Mouse (Mus musculus): ENCODE results near the gene Ap1g2.

Gene Ap1g2

DNA sequence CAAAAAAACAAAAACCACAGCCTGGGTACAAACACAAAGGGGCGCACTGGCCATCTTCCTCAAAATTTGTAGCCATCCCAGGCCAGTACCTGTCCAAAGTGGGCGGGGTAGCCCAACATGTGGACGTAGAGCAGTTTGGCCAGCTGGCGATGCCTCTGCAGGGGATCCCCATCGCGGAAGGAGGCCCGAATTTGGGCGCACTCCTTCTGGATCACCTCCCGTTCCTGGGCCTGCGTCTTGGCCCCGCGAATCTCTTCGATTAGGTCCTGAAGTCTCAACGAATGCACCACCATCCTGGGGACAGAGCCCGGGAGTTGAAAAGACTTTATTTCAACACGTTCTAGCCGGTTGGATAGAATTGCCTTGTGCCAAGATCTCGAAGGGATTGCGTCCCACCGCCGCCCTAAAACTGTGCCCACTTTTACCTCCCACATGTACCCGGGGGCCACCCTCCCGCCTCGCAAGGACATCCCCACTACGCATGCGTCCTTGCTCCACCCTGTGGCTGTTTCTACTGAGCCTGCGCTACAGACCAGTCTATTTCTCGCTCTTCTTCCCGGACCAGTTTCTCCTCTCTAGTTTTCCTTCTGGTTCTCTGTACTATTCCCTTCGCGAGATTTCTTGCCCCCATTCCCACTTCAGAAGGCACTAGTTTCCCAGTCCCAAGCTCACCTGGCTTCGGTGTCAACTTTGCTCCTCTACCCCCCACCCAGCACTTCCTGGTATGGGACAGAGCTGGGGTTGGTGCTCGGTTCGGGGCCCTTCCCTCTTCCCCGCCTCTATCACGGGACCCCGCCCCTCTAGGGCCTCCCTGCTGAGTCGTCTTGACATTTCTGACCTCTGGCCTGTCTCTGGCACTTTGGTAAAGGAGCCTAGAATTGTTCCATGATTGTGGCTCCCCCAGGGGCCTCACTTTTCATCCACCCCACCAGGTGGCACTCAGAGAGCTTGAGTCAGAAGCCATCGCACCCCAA is at the start of gene Ap1g2:
Gene Ap1g2 (minus strand): TSS at position 758 of the 974 bp plus-strand sequence.
- peak; percentile 71 for DNase-seq (ENCODE audit: extremely low read depth, low read depth)

DNA sequence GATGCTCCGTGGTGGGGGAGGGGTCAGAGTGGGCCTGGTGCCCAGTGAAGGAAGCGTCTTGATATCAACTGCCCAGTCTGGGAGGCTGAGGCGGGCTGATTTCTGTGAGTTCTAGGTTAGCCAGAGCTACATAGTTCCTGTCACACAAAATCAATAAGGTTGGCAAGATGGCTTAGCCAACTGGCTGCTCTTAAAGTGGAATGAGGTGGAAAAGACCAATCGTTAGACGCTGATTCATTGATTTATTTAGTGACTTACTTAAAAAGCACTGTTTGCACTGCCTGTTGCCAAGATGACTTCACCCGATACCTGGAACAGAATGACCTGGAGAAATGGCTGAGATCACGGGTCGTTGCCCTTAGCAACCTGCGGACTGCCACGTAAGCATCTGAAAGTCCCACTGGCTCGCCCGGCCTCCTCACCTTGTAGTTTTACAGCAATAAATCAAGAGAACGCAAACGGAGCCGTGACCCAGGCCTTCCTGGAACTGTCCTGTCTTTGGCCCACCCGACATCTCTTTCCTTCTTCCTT is 46.6 kb upstream of the Ap1g2 start:
- no peak for DNase-seq (ENCODE audit: extremely low read depth, low read depth)

DNA sequence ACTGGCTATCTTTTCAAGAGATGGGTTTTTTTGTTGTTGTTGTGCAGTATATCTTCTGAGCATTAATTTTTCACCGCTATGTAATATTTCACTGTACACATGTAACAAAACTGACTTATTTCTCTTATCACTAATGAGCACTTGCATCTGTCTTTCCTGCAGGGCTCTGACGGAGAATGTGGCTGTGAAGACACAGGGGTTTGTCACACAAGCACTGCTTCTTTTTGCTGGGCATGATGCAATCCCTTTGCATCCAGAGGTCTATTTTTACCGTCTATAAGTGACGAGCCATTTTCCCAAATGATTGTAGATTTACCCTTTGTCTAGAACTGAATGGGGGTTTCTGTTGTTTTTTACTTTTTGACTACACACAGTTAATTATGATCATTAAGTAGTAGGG is 45.8 kb upstream of the Ap1g2 start:
- DNase-seq (ENCODE audit: extremely low read depth, low read depth) = peak; percentile 14

DNA sequence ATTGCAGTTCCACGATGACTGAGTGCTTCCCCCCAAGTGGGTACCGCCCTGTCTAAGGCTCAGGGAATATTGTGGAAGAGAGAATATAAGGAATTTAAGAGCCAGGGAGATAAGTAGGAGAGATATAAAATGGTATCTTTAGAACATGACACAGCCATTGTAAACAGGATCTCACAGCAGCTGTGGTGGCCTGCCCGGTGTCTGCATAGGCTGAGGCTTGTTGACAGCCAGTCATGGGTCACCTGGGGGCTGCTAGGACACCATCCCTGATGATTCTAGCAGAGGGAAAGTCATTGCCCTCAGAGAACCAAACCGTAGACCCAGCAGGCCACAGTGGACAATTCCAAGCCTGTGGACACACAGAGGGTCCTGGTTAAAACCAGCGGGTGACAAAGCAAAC is 44.6 kb upstream of the Ap1g2 start:
- no peak for DNase-seq (ENCODE audit: extremely low read depth, low read depth)

DNA sequence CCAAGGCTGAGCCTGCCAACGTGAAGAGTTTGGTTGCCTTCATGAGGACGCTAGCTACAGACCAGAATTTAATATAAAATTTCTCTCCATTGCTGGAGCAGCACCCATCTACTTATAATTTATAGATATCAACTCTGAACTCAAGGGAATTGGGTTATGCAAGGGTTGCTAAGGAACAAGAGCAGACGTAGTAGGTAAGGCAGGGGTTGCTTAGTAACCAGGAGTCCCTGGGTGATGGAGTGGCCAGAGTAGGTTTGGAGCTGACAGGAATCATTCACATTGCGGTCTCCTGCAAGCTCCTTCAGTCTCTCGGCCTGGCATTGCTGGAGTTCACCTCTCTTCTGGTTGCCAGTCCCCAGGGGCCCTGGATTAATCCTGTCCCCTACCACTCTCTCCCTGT is 42.6 kb upstream of the Ap1g2 start:
- no peak for DNase-seq (ENCODE audit: extremely low read depth, low read depth)

DNA sequence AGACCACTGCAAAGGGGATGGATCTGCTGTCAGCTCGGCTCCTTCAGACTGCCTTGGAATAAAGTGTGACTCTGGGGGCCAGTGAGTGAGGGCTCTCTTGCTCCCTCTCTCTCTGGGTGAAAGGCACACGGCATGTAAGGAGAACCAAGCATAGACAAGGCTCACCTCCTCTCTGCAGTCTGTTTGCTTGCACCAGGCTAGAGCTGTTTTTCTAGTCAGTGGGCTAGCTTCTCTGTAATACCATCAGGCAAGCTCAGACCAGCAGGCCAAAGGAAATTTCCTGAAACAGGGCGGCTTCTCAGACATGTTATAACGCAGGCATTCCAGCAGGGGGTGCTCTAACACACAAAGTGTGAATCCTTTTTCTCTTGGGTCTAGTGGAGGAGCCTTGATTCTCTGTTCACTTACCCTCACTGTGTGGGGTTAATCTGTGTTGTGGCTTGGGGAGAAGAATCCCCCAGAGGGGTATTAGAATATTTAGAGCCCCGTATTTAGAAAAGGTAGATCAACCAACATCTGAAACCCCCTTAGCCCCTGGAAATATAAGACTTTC is 42.0 kb upstream of the Ap1g2 start:
- DNase-seq (ENCODE audit: extremely low read depth, low read depth) = peak; percentile 21

DNA sequence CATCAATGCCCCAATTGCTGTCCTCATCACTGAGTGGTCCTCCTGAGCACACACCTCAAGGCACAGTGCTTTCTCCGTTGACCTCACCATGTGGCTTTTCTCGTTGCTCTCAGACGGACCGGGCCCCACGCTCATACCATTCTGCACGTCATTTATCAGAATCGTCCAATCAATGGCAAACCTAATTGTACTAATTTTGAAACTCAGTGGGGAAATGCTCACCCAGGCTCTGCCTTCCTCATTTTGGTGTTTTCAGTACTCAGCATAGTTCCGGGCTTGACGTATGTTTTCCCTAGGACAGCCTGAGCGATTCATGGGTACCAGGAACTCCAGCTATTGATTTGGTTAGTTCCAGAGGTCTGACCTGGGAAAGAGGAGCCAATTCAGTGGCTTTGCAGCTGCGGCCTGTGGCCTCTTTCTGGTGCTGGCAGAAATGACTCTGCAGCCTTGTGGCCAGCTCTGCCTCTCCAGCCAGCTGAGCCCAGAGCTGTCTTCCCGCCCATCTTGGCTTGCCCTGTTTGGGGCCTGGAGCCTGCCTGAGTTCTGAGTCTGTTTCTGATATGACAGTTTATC is 40.5 kb upstream of the Ap1g2 start:
- no peak for DNase-seq (ENCODE audit: extremely low read depth, low read depth)

DNA sequence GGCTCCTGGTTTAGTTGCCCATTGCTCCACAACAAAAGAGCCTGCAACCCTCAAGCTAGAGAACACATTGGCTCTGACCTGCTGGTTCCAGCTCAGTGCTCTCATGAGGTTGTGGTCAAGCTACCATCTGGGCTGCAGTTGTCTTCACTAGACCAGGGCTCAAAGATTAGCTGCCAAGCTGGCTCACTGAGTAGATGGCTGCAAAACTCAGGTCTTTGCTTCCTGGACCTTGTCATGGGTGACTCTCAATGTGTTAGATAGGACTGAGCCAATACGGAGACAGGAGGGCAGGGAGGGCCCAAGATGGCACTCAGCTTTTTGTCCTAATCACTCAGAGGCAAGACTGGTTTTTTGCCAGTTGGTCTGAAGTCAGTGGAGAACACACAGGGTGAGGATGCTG is 39.9 kb upstream of the Ap1g2 start:
- DNase-seq (ENCODE audit: extremely low read depth, low read depth) = no peak

DNA sequence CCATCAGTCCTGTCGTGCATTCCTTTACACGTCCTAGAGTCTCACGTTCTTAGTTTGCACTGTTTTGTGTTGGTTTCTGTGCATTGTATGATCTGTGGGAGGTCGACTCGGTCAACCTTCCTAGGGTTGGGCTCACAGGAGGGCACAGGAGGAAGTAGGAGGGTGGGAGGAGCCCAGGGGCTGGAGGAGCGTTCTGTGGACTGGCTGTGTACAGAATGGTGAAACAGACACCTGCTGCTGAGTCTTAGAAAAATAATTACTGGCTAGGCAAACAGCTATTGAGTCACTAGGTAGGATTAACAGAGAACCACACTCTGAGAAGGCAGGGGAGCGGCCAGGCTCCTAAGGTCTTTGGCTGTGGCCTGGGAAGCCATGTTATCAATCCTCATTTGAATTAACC is 32.9 kb upstream of the Ap1g2 start:
- DNase-seq (ENCODE audit: extremely low read depth, low read depth) = no peak

DNA sequence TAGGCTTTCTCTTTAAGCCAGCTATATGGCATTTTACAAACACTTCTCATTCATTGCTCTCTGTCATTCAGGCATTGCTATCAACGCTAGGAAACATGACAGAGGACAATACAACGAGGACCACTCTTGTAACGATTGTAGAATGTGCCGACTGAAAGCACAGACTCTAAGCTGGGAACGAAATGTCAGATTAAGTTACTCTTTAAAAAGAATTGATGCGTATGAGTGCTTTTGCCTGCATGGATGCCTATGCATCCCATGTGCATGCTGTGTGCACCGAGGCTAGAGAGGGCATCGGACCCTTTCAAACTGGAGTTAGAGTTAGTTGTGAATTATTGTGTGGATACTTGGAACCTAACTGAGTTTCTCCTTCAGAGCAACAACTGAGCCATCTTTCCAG is 29.3 kb upstream of the Ap1g2 start:
- DNase-seq (ENCODE audit: extremely low read depth, low read depth) = no peak

DNA sequence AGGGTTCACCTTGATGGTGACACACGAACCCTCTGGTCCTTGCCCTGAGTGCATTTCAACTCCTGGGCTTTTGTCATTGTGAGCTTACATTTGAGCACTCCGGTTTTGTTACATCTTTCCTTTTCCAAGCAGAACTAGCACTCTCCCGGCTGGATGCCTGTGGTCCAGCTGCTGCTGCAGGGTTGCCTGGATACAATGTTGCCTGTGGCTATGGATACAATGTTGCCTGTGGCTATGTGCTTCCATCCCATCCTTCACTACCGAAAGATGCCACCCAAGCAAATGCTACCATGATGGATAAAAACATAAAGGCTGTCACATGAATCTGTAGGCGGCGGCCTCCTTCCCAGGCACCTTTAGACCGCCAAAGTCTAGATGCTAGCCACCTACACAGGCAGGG is 20.1 kb upstream of the Ap1g2 start:
- no peak for DNase-seq (ENCODE audit: extremely low read depth, low read depth)

DNA sequence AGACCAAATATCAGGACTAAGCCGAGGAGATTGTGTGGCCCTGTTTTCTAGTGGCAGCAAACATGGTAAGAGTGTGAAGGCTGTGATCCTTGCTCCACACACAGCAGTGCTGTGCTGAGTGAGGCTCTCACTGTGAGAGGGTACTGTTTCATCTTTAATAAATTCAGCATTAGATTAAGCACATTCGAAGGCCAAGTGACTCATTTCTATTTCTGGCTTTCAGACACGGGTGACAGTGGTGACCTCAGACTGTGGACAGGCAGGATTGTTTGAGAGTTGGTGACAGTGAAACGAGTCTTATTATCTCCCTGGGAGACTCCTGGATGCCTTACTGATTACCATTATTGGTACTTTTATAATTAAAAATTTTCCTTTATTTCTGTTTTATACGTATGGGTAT is 19.3 kb upstream of the Ap1g2 start:
- DNase-seq (ENCODE audit: extremely low read depth, low read depth) = no peak

DNA sequence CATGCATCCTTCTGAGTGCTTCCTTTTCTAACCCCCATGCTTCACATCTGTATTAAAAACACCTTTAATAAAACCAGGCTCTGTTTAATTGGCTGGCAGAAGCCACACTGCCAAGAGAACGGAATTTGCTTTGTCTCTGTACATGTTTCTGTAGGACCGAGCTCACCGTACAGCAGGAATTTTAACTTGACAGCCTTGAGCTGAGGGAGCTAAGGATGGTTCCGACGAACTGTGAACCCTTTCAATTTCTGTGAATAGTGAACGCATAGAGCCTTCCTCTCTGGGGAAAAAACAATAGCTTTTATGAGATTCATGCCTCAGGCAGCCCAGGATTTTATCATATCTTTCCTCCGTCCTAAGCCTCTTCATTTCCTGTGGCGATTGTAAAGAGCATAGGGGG is 16.0 kb upstream of the Ap1g2 start:
- no peak for DNase-seq (ENCODE audit: extremely low read depth, low read depth)

DNA sequence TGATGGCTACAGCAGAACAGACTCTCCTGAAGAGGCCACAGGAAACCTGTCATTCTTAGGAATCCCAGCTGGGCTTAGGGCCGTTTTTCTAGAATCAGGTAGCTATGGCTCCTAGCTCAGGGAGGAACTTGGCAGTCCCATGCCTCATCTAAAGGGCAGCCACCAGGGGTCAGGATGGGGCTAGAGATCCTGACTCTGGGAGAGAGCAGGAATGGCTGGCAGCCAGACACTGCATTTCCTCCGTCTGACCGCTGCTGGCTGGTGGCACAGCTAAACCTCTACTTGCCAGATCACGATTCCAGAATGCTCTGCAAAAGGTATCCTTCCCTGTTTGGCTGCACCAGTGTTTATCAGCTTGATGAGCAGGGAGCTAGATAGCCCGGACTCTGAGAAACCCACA is 15.6 kb upstream of the Ap1g2 start:
- peak; percentile 15 for DNase-seq (ENCODE audit: extremely low read depth, low read depth)

DNA sequence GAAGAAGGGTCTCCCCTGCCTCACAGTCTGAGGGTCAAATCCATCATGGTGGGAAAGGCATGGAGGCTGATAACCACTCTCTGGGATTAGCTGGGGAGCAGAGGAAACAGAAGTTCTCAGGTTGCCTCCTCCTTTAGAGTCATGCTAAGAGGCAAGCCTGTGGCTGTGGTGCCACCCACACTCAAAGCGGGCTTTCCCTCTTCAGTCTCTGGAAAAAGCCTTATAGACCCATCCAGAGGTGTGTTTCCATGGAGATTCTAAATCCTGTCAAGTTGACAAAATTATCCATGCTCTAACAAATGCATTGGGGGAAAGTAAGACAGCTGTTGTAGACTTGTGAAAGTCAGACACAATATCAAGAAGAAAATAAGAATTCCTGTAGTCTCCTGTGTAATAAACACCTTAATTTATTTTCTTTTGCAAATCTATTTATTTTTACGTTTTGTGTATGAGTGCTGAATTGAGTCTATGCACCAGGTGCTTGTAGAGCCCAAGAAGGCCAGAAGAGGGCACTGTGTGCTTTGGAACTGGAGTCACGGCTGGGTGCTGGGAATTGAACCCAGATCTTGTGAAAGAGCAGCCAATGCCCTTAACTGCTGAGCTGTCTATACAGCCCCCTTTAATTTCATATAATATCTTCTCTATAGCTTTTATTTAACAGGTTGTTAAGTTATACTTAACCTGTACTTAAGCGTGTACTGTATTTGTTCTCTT is 13.2 kb upstream of the Ap1g2 start:
- DNase-seq (ENCODE audit: extremely low read depth, low read depth) = peak; percentile 15

DNA sequence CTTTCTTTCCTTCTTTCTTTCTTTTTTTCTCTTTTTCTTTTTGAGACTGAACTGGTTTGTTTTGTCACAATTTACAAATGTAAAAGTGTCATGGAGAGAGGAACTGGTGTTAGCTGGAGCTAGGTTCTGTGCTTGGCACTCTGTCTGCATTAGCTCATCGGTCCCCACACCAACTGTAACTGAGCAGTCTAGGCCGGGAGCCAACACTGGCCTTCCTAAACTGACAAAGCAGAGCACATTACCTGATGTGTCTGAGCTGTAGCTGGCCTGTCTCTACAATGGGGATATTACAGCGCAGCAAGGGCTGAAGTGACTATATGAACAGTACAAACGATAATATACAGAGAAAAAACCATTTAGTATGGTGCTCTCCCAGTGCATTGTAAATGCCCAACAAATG is 12.5 kb upstream of the Ap1g2 start:
- no peak for DNase-seq (ENCODE audit: extremely low read depth, low read depth)

DNA sequence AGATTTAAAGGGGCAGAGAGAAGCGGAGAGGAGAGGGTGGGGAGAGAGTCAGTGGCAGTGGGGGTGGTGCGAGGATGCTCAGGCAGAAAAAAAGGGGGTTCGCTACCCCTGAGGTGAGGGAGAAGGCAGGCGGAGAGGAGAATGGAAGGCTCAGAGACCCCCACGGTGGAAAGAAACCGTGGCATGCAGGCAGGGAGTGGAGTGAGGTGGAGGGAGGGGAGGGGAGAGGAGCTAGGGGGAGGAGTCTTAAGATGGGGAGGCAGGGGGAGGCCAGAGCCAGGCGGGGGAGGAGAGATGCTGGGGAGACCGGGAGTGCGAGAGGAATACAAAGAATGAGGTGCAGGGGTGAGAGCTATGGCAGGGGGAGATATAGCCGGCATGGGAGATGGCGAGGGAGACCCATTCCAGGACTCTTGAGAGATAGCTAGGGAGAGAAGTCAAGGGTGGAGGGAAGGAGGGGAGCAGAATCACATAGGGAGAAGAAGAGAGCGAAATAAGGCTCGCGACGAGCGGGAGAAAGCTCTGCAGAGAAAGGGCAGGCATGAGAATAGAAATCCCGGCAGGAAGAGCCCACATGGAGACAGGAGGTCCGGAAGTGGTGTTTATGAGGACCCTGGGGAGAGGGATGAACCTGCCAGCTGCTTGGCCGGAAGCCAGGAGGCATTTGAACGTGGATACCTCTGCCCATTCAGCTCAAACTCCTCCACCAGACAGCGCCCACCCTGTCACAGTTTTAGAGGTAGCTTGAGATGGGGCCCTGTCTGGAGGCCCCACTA is 10.2 kb upstream of the Ap1g2 start, which contains the start of gene Jph4:
Gene Jph4 (minus strand): TSS at position 511 of the 776 bp plus-strand sequence.
- DNase-seq (ENCODE audit: extremely low read depth, low read depth) = no peak

DNA sequence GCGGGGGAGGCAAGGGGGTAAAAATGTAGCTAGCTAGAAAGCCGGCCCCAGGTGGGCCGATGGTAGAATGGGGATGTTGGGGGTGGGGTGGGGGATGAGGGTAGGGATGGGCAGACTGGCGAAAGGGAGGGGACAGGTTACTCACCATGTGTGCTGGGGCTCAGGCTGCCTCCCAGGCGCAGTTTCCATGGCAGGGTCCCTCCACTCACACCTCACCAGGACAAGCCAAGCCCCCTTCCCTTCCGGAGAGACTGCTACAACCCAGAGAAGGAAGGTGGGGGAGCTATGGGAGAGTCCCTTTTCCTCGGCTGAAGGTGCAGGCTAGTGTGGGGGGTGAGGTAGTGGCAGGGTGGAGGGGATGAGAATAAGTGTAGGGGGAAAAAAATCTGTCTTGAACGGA is 9.5 kb upstream of the Ap1g2 start:
- DNase-seq (ENCODE audit: extremely low read depth, low read depth) = no peak

DNA sequence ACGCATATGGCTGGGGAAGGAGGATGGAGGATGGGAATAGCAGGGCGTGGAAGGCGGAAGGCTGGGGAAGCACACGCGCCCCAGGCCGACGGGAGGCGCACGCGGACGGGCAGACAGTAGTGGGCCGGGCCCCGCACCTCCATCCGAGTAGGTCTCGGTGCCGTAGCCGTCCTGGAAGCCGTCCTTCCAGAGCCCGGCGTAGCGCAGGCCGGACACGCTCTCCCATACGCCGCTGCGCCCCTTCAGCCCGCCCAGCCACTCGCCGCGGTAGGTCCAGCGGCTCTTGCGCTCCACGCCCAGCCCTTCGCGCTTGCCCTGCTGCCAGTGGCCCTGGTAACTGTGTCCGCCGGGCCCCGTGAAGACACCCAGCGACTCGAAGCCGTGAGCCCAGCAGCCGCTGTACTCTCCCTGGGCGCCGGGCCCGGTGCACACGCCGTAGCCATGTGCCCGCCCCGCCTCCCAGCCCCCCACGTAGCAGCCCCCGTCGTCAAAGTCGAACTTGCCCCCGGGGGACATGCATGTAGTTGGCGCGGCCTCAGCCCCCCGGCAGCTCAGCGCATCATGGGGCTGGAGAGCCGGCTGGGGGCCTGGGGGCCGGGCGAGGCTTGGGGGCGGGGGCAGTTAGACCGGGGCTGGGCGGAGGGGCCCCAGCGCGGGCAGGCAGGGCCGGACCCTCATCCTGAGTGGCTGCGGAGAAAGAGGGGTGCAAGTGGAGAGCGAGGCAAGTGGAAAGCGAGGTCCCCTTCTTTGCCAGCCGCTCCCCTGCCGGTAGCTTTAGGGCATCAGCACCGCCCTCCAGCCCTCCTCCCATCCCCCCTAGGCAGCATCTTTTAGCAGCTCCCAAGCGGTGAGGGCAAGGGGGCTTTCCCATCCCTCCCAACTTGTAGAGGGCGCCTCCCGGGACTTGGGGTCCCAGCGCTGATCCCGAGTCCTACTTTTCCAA is 8.6 kb upstream of the Ap1g2 start:
- DNase-seq (ENCODE audit: extremely low read depth, low read depth) = no peak
